Mouse (Mus musculus): ENCODE data around the gene Ryr2. TPM values are rescaled to one million over a fixed set of nuclear protein-coding genes. Genes with fewer than 3 reads are reported as not detected.
"Not testable (repeated sequence)": the region's sequence is repeated elsewhere in the genome, so short reads cannot be mapped to it uniquely, and the experiment has no call there.

Ryr2 gene
- polyA plus RNA-seq, 1 experiment = not detected

GRCm38 (mm10) chr13:11825563-11826226 is 281.1 kb downstream of the Ryr2 start:
- H3K79me3 ChIP-seq (ENCODE audit: low read depth) = no peaks in the 10 kb centered on the region
- TF ChIP-seq CTCF (IDR thresholded peaks at IDR 0.05; ENCODE audit: control insufficient read depth, insufficient read depth, insufficient read length) (no peak), MYOG (IDR thresholded peaks at IDR 0.05; ENCODE audit: control insufficient read depth, extremely low read depth, insufficient read length) (no peak), USF1 (IDR thresholded peaks at IDR 0.05; ENCODE audit: low read depth) (no peak), MYOD1 (IDR thresholded peaks at IDR 0.05; ENCODE audit: control insufficient read depth, insufficient read length, low read depth) (no peak), FOSL1 (IDR thresholded peaks at IDR 0.05; ENCODE audit: insufficient read depth, low read length, poor library complexity, severe bottlenecking) (no peak), CEBPB (IDR thresholded peaks at IDR 0.05; ENCODE audit: low read depth) (no peak), MAX (IDR thresholded peaks at IDR 0.05) (no peak)
- H3K27me3 ChIP-seq (ENCODE audit: control insufficient read depth, insufficient read depth, insufficient read length) = no peaks in the 10 kb centered on the region
- H3K4me3 ChIP-seq (ENCODE audit: insufficient read depth, poor library complexity, severe bottlenecking) = no peak overlapping the region
- H3K36me3 ChIP-seq (ENCODE audit: control insufficient read depth, insufficient read depth) = no peaks in the 10 kb centered on the region
- H3K79me2 ChIP-seq (ENCODE audit: control insufficient read depth, insufficient read depth) = no peaks in the 10 kb centered on the region
- H3ac ChIP-seq (ENCODE audit: control insufficient read depth, insufficient read length, low read depth) = no peak overlapping the region

DNA sequence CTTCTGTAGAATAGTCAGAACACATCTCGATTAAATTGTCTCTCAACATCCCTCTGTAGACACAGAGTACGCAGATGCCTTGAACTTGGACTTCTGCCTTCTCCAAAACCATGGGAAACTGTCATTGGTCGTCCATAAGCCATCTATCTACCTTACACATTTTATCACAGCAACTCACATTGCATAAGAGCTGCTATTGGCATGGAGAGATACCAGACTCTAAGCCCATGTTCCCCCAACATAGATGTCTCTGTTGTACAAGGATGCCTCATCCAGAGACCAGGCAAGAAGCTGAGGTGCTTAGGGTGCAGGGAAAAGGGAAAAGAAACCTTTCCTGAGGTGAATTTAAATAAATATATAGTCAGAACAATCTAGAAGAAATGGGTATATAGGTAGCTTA is 288.0 kb downstream of the Ryr2 start:
- H3ac ChIP-seq (ENCODE audit: control insufficient read depth, insufficient read length, low read depth) = no peak overlapping the region
- H3K27me3 ChIP-seq (ENCODE audit: control insufficient read depth, insufficient read depth, insufficient read length) = no peaks in the 10 kb centered on the region
- no peaks in the 10 kb centered on the region for H3K79me2 ChIP-seq (ENCODE audit: control insufficient read depth, insufficient read depth)
- no peaks in the 10 kb centered on the region for H3K36me3 ChIP-seq (ENCODE audit: control insufficient read depth, insufficient read depth)
- H3K4me3 ChIP-seq (ENCODE audit: insufficient read depth, poor library complexity, severe bottlenecking) = no peak overlapping the region
- TF ChIP-seq CEBPB (IDR thresholded peaks at IDR 0.05; ENCODE audit: low read depth) (no peak), CTCF (IDR thresholded peaks at IDR 0.05; ENCODE audit: control insufficient read depth, insufficient read depth, insufficient read length) (no peak), USF1 (IDR thresholded peaks at IDR 0.05; ENCODE audit: low read depth) (no peak)
- no peaks in the 10 kb centered on the region for H3K79me3 ChIP-seq (ENCODE audit: low read depth)

GRCm38 (mm10) chr13:11809365-11809764 is 297.4 kb downstream of the Ryr2 start:
- H3ac ChIP-seq (ENCODE audit: control insufficient read depth, insufficient read length, low read depth); H3K27me3 ChIP-seq (ENCODE audit: control insufficient read depth, insufficient read depth, insufficient read length); H3K36me3 ChIP-seq (ENCODE audit: control insufficient read depth, insufficient read depth); H3K79me2 ChIP-seq (ENCODE audit: control insufficient read depth, insufficient read depth); H3K79me3 ChIP-seq (ENCODE audit: low read depth); H3K4me3 ChIP-seq (ENCODE audit: insufficient read depth, poor library complexity, severe bottlenecking): not testable (repeated sequence)

DNA sequence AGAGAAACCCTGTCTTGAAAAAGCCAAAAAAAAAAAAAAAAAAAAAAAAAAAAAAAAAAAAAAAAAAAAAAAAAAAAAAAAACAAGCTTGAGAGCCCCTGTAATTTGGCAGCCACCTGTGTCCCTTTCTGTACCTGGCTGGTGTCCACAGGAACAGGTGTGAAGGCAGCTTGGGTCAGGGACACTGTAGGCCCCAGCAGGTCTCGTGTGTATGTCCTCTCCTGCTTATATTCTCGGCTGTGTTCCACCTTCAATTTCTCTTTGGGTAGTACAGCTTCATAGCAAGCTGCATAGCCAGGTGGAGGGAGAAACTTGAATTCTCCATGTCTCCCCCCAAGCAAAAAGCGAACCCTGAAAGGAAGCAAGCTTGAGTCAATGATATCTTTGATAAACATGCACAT is 314.2 kb downstream of the Ryr2 start:
- TF ChIP-seq FOSL1 (IDR thresholded peaks at IDR 0.05; ENCODE audit: insufficient read depth, low read length, poor library complexity, severe bottlenecking) = no peak
- no peak for TF ChIP-seq CTCF (IDR thresholded peaks at IDR 0.05; ENCODE audit: control insufficient read depth, insufficient read depth, insufficient read length)
- no peak for TF ChIP-seq CEBPB (IDR thresholded peaks at IDR 0.05; ENCODE audit: low read depth)
- TF ChIP-seq MAX (IDR thresholded peaks at IDR 0.05) = no peak
- TF ChIP-seq MYOD1 (IDR thresholded peaks at IDR 0.05; ENCODE audit: control insufficient read depth, insufficient read length, low read depth) = no peak
- TF ChIP-seq USF1 (IDR thresholded peaks at IDR 0.05; ENCODE audit: low read depth) = no peak
- no peak for TF ChIP-seq MYOG (IDR thresholded peaks at IDR 0.05; ENCODE audit: control insufficient read depth, extremely low read depth, insufficient read length)
- Histone ChIP-seq H3K4me3 (ENCODE audit: insufficient read depth, poor library complexity, severe bottlenecking) (no peak overlapping the region), H3K36me3 (ENCODE audit: control insufficient read depth, insufficient read depth) (no peaks in the 10 kb centered on the region), H3K27me3 (ENCODE audit: control insufficient read depth, insufficient read depth, insufficient read length) (no peaks in the 10 kb centered on the region), H3K79me3 (ENCODE audit: low read depth) (no peaks in the 10 kb centered on the region), H3K79me2 (ENCODE audit: control insufficient read depth, insufficient read depth) (no peaks in the 10 kb centered on the region), H3ac (ENCODE audit: control insufficient read depth, insufficient read length, low read depth) (no peak overlapping the region)

GRCm38 (mm10) chr13:11790536-11790935 is 316.2 kb downstream of the Ryr2 start:
- Histone ChIP-seq H3ac (ENCODE audit: control insufficient read depth, insufficient read length, low read depth) (no peak overlapping the region), H3K79me3 (ENCODE audit: low read depth) (no peaks in the 10 kb centered on the region), H3K36me3 (ENCODE audit: control insufficient read depth, insufficient read depth) (no peaks in the 10 kb centered on the region), H3K4me3 (ENCODE audit: insufficient read depth, poor library complexity, severe bottlenecking) (no peak overlapping the region), H3K79me2 (ENCODE audit: control insufficient read depth, insufficient read depth) (no peaks in the 10 kb centered on the region), H3K27me3 (ENCODE audit: control insufficient read depth, insufficient read depth, insufficient read length) (no peaks in the 10 kb centered on the region)
- TF ChIP-seq MYOD1 (IDR thresholded peaks at IDR 0.05; ENCODE audit: control insufficient read depth, insufficient read length, low read depth) = no peak
- TF ChIP-seq FOSL1 (IDR thresholded peaks at IDR 0.05; ENCODE audit: insufficient read depth, low read length, poor library complexity, severe bottlenecking) = no peak
- TF ChIP-seq CEBPB (IDR thresholded peaks at IDR 0.05; ENCODE audit: low read depth) = no peak
- no peak for TF ChIP-seq CTCF (IDR thresholded peaks at IDR 0.05; ENCODE audit: control insufficient read depth, insufficient read depth, insufficient read length)
- TF ChIP-seq USF1 (IDR thresholded peaks at IDR 0.05; ENCODE audit: low read depth) = no peak
- TF ChIP-seq MAX (IDR thresholded peaks at IDR 0.05) = no peak
- no peak for TF ChIP-seq MYOG (IDR thresholded peaks at IDR 0.05; ENCODE audit: control insufficient read depth, extremely low read depth, insufficient read length)

DNA sequence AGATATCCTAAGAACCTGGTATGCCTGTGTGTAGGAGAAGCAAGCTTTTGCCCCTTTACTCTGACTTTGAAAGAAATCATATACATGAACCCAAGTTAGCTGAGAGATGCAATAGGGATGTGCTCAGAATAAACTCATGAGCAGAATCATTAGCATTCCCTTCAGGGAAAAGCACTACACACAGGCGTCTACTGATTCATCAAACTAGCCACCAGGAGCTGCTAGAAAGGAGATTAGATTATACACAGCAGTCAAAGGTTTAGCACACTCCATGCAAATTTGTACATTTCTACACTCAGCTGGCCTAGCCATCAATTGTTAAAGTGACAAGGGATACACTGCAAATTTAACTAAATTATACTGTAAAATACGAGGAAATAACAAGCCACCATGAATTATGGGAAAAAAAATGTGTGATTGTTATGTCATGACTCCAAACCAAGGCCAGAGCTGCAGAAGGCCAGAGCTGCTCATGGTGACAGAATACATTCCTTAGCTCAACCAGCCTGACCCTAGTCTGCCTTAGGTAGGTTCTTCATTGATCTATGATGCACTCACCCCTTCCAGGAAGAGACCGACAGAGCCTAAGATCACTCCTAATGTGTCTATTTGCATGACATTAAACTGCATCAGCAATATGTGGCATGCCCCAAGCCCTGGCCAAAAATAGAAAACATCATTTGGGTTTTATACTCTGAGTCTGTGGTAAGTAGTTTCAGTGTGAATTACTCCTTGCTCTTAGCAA is 324.2 kb downstream of the Ryr2 start:
- Histone ChIP-seq H3K4me3 (ENCODE audit: insufficient read depth, poor library complexity, severe bottlenecking) (no peak overlapping the region), H3ac (ENCODE audit: control insufficient read depth, insufficient read length, low read depth) (no peak overlapping the region), H3K36me3 (ENCODE audit: control insufficient read depth, insufficient read depth) (no peaks in the 10 kb centered on the region), H3K27me3 (ENCODE audit: control insufficient read depth, insufficient read depth, insufficient read length) (no peaks in the 10 kb centered on the region), H3K79me3 (ENCODE audit: low read depth) (no peaks in the 10 kb centered on the region), H3K79me2 (ENCODE audit: control insufficient read depth, insufficient read depth) (no peaks in the 10 kb centered on the region)
- TF ChIP-seq CEBPB (IDR thresholded peaks at IDR 0.05; ENCODE audit: low read depth) (no peak), MYOD1 (IDR thresholded peaks at IDR 0.05; ENCODE audit: control insufficient read depth, insufficient read length, low read depth) (no peak), MAX (IDR thresholded peaks at IDR 0.05) (no peak), FOSL1 (IDR thresholded peaks at IDR 0.05; ENCODE audit: insufficient read depth, low read length, poor library complexity, severe bottlenecking) (no peak), MYOG (IDR thresholded peaks at IDR 0.05; ENCODE audit: control insufficient read depth, extremely low read depth, insufficient read length) (no peak), CTCF (IDR thresholded peaks at IDR 0.05; ENCODE audit: control insufficient read depth, insufficient read depth, insufficient read length) (no peak), USF1 (IDR thresholded peaks at IDR 0.05; ENCODE audit: low read depth) (no peak)
